Mouse (Mus musculus): ENCODE measurements at regions not wholly inside any gene's neighbourhood (a gene's known extent, or its start where the extent isn't known, plus 50 kb on each side); places are given as distances from the start of the nearest gene placed in this dataset.

DNA sequence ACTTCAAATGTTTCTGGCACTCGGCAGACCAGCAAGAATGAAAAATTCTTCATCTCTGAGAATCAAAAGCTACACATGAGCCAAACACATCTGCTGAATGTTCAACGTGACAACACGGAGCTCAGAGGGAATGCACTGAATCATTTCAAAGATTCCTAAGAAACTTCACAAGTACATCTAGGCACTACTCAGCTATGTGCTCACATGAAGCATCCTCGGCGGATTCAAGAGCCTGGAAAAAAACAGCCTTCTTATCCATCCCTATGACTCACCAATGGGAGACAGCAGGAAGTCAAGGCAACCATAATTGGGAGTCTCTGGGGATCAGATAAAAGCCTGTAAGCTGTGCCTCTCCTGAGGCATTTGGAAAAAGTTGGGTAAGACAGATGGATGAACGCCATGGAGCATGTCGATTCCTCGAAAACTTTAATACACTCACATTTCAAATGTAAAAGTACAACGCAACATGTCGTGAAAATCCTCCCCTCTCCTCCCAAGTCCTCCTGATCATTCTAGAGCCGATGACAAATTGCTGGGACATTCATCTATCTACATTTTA lies 173.8 kb upstream of the Myocd start:
- TF ChIP-seq POLR2A (IDR thresholded peaks at IDR 0.05; ENCODE audit: extremely low read depth, insufficient read depth, low read length), result no peak
- TF ChIP-seq CTCF (IDR thresholded peaks at IDR 0.05; ENCODE audit: low read depth, low read length), result no peak

Data from liver, adult 2 months (tissue).